Comparison of ENCODE assay signal across 16 mouse cellular contexts in the genomic region with DNA sequence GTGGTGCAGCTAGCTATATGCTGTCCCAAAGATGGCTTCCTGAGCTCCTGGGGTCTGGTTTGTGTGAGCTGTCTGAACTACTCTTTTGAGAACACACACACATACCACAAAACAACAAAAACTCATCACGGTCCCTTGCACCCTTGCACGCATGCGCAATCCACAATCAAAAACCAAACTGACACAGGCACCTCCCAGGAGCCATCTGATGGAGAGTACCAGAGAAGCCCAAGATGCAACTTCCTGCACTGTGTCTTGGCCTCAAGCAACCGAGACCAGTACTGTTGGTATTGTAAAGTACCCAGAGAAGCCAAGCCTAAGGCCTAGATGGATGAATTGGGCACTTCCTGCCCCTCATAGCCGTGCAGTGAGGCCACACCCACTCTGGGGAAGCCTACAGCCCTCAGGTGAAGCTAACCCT. TPM values are rescaled to one million over a fixed set of nuclear protein-coding genes. Genes with fewer than 3 reads are reported as not detected.
DNase-seq lines count a peak whose midpoint lies in the region; ATAC-seq and TF ChIP-seq lines count a peak whose summit lies in the region.
"Had no signal": no experiment of that assay in that cellular context is flagged by ENCODE, and none has a peak within 500 bp of the region (broad histone marks: within the 10 kb centered on the region; RNA-seq: fewer than 3 reads in every experiment).

No protein-coding gene starts in this region.

- no peak; the same call in 1 of the 2 replicates for TF ChIP-seq POLR2A in spleen, adult 2 months (IDR thresholded peaks at IDR 0.05; ENCODE audit: low read depth, low read length)
- TF ChIP-seq POLR2A in myocyte (IDR thresholded peaks at IDR 0.05; ENCODE audit: insufficient read length, low read depth), result no peak

- no peak overlapping the region for H3ac ChIP-seq in myocyte (ENCODE audit: control insufficient read depth, insufficient read length)

- H3K4me3 ChIP-seq in heart, embryonic 13.5 days, result no peak overlapping the region
- H3K4me3 ChIP-seq in spleen, adult 2 months (ENCODE audit: extremely low read depth, insufficient read depth, insufficient read length), result no peak overlapping the region
- H3K4me3 ChIP-seq in myocyte, result peak overlapping the region; percentile 3
- H3K4me3 ChIP-seq: erythroblast, embryonic 14.5 days; liver, embryonic 13.5 days; midbrain, embryonic 10.5 days had no signal

- 44% methylated on average over 5 of the region's 5 CpGs for WGBS in heart, embryonic 13.5 days
- WGBS in spleen, adult 2 months, result 21% methylated on average over 5 of the region's 5 CpGs

- peaks cover 32% of the 10 kb centered on the region for H3K36me3 ChIP-seq in heart, embryonic 13.5 days
- H3K36me3 ChIP-seq in spleen, adult 2 months (ENCODE audit: control insufficient read depth, insufficient read depth, low read length), result peaks cover 23% of the 10 kb centered on the region
- H3K36me3 ChIP-seq in myocyte (ENCODE audit: control insufficient read depth, insufficient read depth), result no peaks in the 10 kb centered on the region
- H3K36me3 ChIP-seq: midbrain, embryonic 10.5 days had no signal

- peaks cover 96% of the 10 kb centered on the region for H3K4me1 ChIP-seq in heart, embryonic 13.5 days
- peaks cover 32% of the 10 kb centered on the region; the same call in 1 of the 2 replicates for H3K4me1 ChIP-seq in spleen, adult 2 months (ENCODE audit: control insufficient read depth, insufficient read depth, insufficient read length)

- no peak for ATAC-seq in heart, embryonic 13.5 days (ENCODE audit: extremely low read depth, insufficient number of reproducible peaks, low FRiP score, low TSS enrichment)
- ATAC-seq: forebrain, postnatal 0 days had no signal

- peak overlapping the region; percentile 96 for H3K27ac ChIP-seq in heart, embryonic 13.5 days (replicated peaks)
- peak overlapping the region; percentile 83 for H3K27ac ChIP-seq in spleen, adult 2 months (ENCODE audit: insufficient read depth, low read length)
- H3K27ac ChIP-seq: hindbrain, postnatal 0 days had no signal

- DNase-seq in heart, adult 8-10 months (ENCODE audit: low spot score), result no peak
- DNase-seq in spleen, adult 2 months (ENCODE audit: low read depth in 1 of 2, low spot score in 2 of 2), result peak in 1 of 2 experiments; percentile 49
- DNase-seq in spleen, postnatal 4 days (ENCODE audit: low spot score in 2 of 2), result no peak
- DNase-seq in thymus, postnatal 36 days, result peak; percentile 77 to 83
- no peak for DNase-seq in cerebellum, adult 8-10 months
- no peak for DNase-seq in left cerebral cortex, postnatal 25 days (ENCODE audit: low spot score in 2 of 2)
- DNase-seq: cerebellum, adult 2 months; forebrain, postnatal 0 days; liver, embryonic 13.5 days; lung, postnatal 14 days; right cerebral cortex, postnatal 4 days had no signal

- no peaks in the 10 kb centered on the region for H3K27me3 ChIP-seq in heart, embryonic 13.5 days (replicated peaks)
- no peaks in the 10 kb centered on the region for H3K27me3 ChIP-seq in spleen, adult 2 months (ENCODE audit: control insufficient read depth, insufficient read depth, low read length)
- peaks cover 38% of the 10 kb centered on the region for H3K27me3 ChIP-seq in myocyte (ENCODE audit: control insufficient read depth, insufficient read depth, insufficient read length)
- H3K27me3 ChIP-seq: liver, embryonic 13.5 days had no signal

- no peaks in the 10 kb centered on the region for H3K9me3 ChIP-seq in heart, embryonic 13.5 days
- H3K9me3 ChIP-seq: liver, embryonic 13.5 days; midbrain, embryonic 10.5 days had no signal

- H3K9ac ChIP-seq in heart, embryonic 13.5 days, result peak overlapping the region; percentile 74
- H3K9ac ChIP-seq: forebrain, postnatal 0 days; liver, embryonic 13.5 days had no signal

- peak overlapping the region; percentile 46 for H3K4me2 ChIP-seq in heart, embryonic 13.5 days
- no peak overlapping the region for H3K4me2 ChIP-seq in myocyte (ENCODE audit: low read depth)
- H3K4me2 ChIP-seq: liver, embryonic 13.5 days had no signal

- H3K79me2 ChIP-seq in myocyte (ENCODE audit: control insufficient read depth, insufficient read depth), result no peaks in the 10 kb centered on the region

- TF ChIP-seq CTCF in spleen, adult 2 months (IDR thresholded peaks at IDR 0.05; ENCODE audit: extremely low read depth, insufficient read depth, insufficient read length, insufficient replicate concordance), result no peak

- intact Hi-C loops in left cerebral cortex, postnatal 25 days (cut with DNase I), result no loop called here

TF ChIP-seq in myocyte, 11 proteins besides CTCF, POLR2A, EP300 and RAD21:
- TF ChIP-seq REST (IDR thresholded peaks at IDR 0.05; ENCODE audit: insufficient read depth, insufficient read length), result no peak
- no peak for TF ChIP-seq TCF3 (IDR thresholded peaks at IDR 0.05; ENCODE audit: insufficient read length, low read depth)
- TF ChIP-seq E2F4 (IDR thresholded peaks at IDR 0.05; ENCODE audit: insufficient read depth), result no peak
- no peak for TF ChIP-seq CEBPB (IDR thresholded peaks at IDR 0.05; ENCODE audit: insufficient read depth, poor library complexity, severe bottlenecking)
- no peak for TF ChIP-seq SRF (IDR thresholded peaks at IDR 0.05; ENCODE audit: control insufficient read depth, insufficient read length, low read depth)
- no peak for TF ChIP-seq MAX (IDR thresholded peaks at IDR 0.05; ENCODE audit: low read depth)
- TF ChIP-seq MYOG (IDR thresholded peaks at IDR 0.05; ENCODE audit: control insufficient read depth in 1 of 3, insufficient read depth in 1 of 3, insufficient read length in 2 of 3, low read depth in 2 of 3), result no peak
- TF ChIP-seq TCF12 (IDR thresholded peaks at IDR 0.05; ENCODE audit: insufficient read depth, poor library complexity, severe bottlenecking), result no peak
- no peak for TF ChIP-seq POLR2AphosphoS2 (IDR thresholded peaks at IDR 0.05; ENCODE audit: insufficient read length, low read depth)
- TF ChIP-seq USF1 (IDR thresholded peaks at IDR 0.05; ENCODE audit: low read depth), result no peak
- no peak for TF ChIP-seq MYOD1 (IDR thresholded peaks at IDR 0.05; ENCODE audit: control insufficient read depth in 1 of 3, insufficient read length in 2 of 3, low read depth in 2 of 3)
TF ChIP-seq in myocyte: peak in this region for 0.

RNA-seq across cellular contexts. Expression of a gene that starts 19.3 kb away (rescaled TPM):
- 29.3 and 32.8 TPM in 2 replicates for polyA plus RNA-seq in heart, embryonic 13.5 days (2015; fragmentation: Nextera tagmentation; extraction: Ambion mirVana)
- 10 to 100 TPM; 12.7 to 26.1 (median 16.3) TPM for total RNA-seq in heart, adult 8-10 months (2022)
- 33.1 and 48.3 TPM in 2 replicates for polyA plus RNA-seq in spleen, adult 2 months (2012; rRNA removed)
- 4.7 TPM for polyA plus RNA-seq in myocyte (2012; fragmentation: generic; extraction: Trizol)
- total RNA-seq in left cerebral cortex, postnatal 25 days (2021), result 1 to 10 TPM; 4.2 to 6.6 TPM

RNA-seq across cellular contexts. Expression of a gene that starts 29.9 kb away (rescaled TPM):
- polyA plus RNA-seq in heart, embryonic 13.5 days (2015; fragmentation: Nextera tagmentation; extraction: Ambion mirVana), result 13.9 and 14.2 TPM in 2 replicates
- 10 to 100 TPM; 34.7 to 48.9 (median 42.6) TPM for total RNA-seq in heart, adult 8-10 months (2022)
- 2.6 and 4.6 TPM in 2 replicates for polyA plus RNA-seq in spleen, adult 2 months (2012; rRNA removed)
- 60.6 TPM for polyA plus RNA-seq in myocyte (2012; fragmentation: generic; extraction: Trizol)
- 10 to 100 TPM; 27.6 to 28.0 TPM for total RNA-seq in left cerebral cortex, postnatal 25 days (2021)

Comparison
In these comparisons a context has a peak if more than half of its experiments do, and no peak if none do; other contexts are left out.
1. DNase-seq: peak in thymus, postnatal 36 days (2 of 2); none in heart, adult 8-10 months (single experiment), spleen, postnatal 4 days (0 of 2), cerebellum, adult 8-10 months (single experiment) and left cerebral cortex, postnatal 25 days (0 of 2).